ENCODE assay signal across 14 mouse cellular contexts in genomic region chr1:175352921-175353320, GRCm38 (mm10).
"Had no signal": no experiment of that assay in that cellular context is flagged by ENCODE, and none has a peak within 500 bp of the region (broad histone marks: within the 10 kb centered on the region; RNA-seq: fewer than 3 reads in every experiment).

No protein-coding gene starts in this region.

- DNase-seq: kidney, adult 9 months; kidney, postnatal 14 days; kidney, postnatal 4 days; left cerebral cortex, postnatal 4 days; liver, embryonic 13.5 days; lung, adult 2 months; lung, postnatal 14 days; lung, postnatal 4 days; midbrain, embryonic 14.5 days; right cerebral cortex, adult 18-20 months; right cerebral cortex, postnatal 14 days; right cerebral cortex, postnatal 4 days; thymus, adult 18-20 months; thymus, postnatal 4 days had no signal
